Mouse (Mus musculus): ENCODE measurements at regions not wholly inside any gene's neighbourhood (a gene's known extent, or its start where the extent isn't known, plus 50 kb on each side); places are given as distances from the start of the nearest gene placed in this dataset.

DNA sequence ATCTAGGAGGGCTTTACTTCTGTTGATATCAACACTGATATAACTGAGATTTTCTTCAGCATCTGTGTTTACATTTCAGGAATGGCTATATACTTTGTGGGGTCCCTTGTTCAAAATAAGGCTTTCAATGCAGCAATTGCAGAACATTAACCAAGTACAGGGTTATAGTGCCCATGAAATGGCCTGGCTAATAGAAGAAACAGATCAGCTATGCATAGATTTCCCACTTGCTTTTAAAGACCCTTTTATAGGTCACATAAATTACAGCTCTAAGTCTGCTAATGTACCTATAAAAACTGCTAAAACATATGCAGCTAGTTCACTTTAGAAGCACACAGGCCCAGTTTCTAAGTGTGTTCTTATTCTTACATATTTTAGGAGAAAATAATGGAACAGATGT lies 472.1 kb downstream of the Nup35 start:
- Histone ChIP-seq H3K79me2 (ENCODE audit: control insufficient read depth, insufficient read depth, low read length) (no peaks in the 10 kb centered on the region), H3K4me3 (ENCODE audit: insufficient read depth, low read depth, low read length) (no peak overlapping the region), H3K27me3 (ENCODE audit: control insufficient read depth, insufficient read depth, low read length) (no peaks in the 10 kb centered on the region), H3K4me1 (ENCODE audit: control insufficient read depth, insufficient read depth, low read length) (no peaks in the 10 kb centered on the region), H3K27ac (replicated peaks; ENCODE audit: insufficient read depth, low read depth, low read length) (no peak overlapping the region), H3K36me3 (ENCODE audit: control insufficient read depth, insufficient read depth, low read length) (no peaks in the 10 kb centered on the region), H3K9ac (ENCODE audit: low read depth, low read length) (no peak overlapping the region)
- TF ChIP-seq CTCF (IDR thresholded peaks at IDR 0.05; ENCODE audit: low read depth, low read length), result no peak
- TF ChIP-seq POLR2A (IDR thresholded peaks at IDR 0.05; ENCODE audit: extremely low read depth, insufficient read depth, low read length), result no peak
- no peak for DNase-seq (ENCODE audit: extremely low read depth, low read depth, low spot score)

DNA sequence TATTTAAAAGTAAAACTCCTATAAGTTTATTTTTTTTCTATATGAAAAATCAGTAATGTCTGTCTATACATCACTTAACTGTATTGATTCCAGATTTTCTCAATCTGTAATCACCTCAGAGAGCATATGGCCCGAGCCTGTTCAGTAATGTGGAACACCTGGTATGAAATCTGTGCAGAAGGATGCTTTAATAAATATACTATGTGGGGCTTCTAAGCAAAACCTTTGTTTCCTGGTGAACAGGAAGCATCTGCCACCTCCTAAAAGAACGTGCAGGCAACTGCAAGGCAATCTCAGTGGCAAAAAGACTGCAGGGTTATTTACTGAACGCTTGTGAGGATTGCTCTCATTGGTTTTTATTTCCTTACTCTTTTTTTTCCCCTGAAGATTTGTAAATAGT lies 488.8 kb downstream of the Nup35 start:
- Histone ChIP-seq H3K4me3 (ENCODE audit: insufficient read depth, low read depth, low read length) (no peak overlapping the region), H3K9ac (ENCODE audit: low read depth, low read length) (no peak overlapping the region), H3K27me3 (ENCODE audit: control insufficient read depth, insufficient read depth, low read length) (no peaks in the 10 kb centered on the region), H3K27ac (replicated peaks; ENCODE audit: insufficient read depth, low read depth, low read length) (no peak overlapping the region), H3K4me1 (ENCODE audit: control insufficient read depth, insufficient read depth, low read length) (no peaks in the 10 kb centered on the region), H3K79me2 (ENCODE audit: control insufficient read depth, insufficient read depth, low read length) (no peaks in the 10 kb centered on the region), H3K36me3 (ENCODE audit: control insufficient read depth, insufficient read depth, low read length) (no peaks in the 10 kb centered on the region)
- no peak for DNase-seq (ENCODE audit: extremely low read depth, low read depth, low spot score)
- no peak for TF ChIP-seq POLR2A (IDR thresholded peaks at IDR 0.05; ENCODE audit: extremely low read depth, insufficient read depth, low read length)
- TF ChIP-seq CTCF (IDR thresholded peaks at IDR 0.05; ENCODE audit: low read depth, low read length), result no peak
- WGBS, result 41% methylated on average over 3 of the region's 3 CpGs

DNA sequence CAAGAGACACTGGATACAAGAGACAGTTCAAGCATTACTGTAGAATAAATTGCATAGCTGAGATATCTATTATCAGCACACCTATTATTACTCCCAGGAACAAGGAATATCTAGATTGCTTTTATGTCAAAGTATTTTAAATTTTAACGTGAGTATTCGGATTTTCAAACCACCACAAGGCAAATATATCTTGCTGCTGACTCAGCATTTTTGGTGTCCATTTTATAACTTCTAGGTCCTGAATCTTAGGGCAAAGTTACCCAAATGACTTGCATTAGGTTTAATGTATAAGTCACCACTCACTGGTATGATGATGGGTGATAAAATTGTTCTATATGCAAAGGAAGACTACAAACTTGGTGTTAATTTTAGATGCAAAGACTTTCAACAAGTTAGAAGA lies 501.7 kb downstream of the Nup35 start:
- H3K4me1 ChIP-seq (ENCODE audit: control insufficient read depth, insufficient read depth, low read length), result no peaks in the 10 kb centered on the region
- DNase-seq (ENCODE audit: extremely low read depth, low read depth, low spot score), result no peak

DNA sequence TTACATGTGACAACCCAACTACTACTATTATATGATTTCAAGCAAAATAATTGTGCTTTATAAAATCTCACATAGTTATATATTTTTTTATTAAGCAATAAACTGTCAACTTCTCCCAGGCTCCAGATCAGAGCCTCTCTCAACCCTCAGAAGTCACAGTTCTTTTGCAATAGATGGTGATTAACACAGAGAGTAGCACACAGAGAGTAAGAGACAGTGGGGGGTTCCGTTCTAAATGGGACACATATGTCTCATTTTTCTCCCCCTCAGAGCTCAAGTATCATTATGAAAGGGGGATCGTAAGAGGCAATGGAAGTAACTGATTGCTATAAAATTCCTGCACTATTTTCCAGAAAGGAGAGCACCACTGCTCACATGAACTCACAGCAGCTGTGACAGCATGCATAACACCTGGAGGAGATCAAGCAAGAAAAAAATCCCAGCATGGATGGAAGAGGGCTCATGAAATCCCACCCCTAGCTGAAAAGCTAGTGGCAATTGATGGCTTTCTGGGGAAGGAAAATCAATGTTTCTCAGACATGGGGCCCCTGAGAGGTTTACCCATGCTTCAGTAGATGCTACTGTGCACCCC lies 503.5 kb downstream of the Nup35 start:
- Histone ChIP-seq H3K36me3 (ENCODE audit: control insufficient read depth, insufficient read depth, low read length) (no peaks in the 10 kb centered on the region), H3K27ac (replicated peaks; ENCODE audit: insufficient read depth, low read depth, low read length) (no peak overlapping the region), H3K4me1 (ENCODE audit: control insufficient read depth, insufficient read depth, low read length) (no peaks in the 10 kb centered on the region), H3K9ac (ENCODE audit: low read depth, low read length) (no peak overlapping the region), H3K27me3 (ENCODE audit: control insufficient read depth, insufficient read depth, low read length) (no peaks in the 10 kb centered on the region), H3K4me3 (ENCODE audit: insufficient read depth, low read depth, low read length) (no peak overlapping the region), H3K79me2 (ENCODE audit: control insufficient read depth, insufficient read depth, low read length) (no peaks in the 10 kb centered on the region)
- TF ChIP-seq POLR2A (IDR thresholded peaks at IDR 0.05; ENCODE audit: extremely low read depth, insufficient read depth, low read length), result no peak
- no peak for TF ChIP-seq CTCF (IDR thresholded peaks at IDR 0.05; ENCODE audit: low read depth, low read length)
- 83% methylated on average over 2 of the region's 2 CpGs for WGBS
- no peak for DNase-seq (ENCODE audit: extremely low read depth, low read depth, low spot score)

More for the DNA sequence above, 501.7 kb downstream of the Nup35 start:
- TF ChIP-seq CTCF (IDR thresholded peaks at IDR 0.05; ENCODE audit: low read depth, low read length), result no peak
- no peak for TF ChIP-seq POLR2A (IDR thresholded peaks at IDR 0.05; ENCODE audit: extremely low read depth, insufficient read depth, low read length)
- Histone ChIP-seq H3K9ac (ENCODE audit: low read depth, low read length) (no peak overlapping the region), H3K27me3 (ENCODE audit: control insufficient read depth, insufficient read depth, low read length) (no peaks in the 10 kb centered on the region), H3K4me3 (ENCODE audit: insufficient read depth, low read depth, low read length) (no peak overlapping the region), H3K27ac (replicated peaks; ENCODE audit: insufficient read depth, low read depth, low read length) (no peak overlapping the region), H3K36me3 (ENCODE audit: control insufficient read depth, insufficient read depth, low read length) (no peaks in the 10 kb centered on the region), H3K79me2 (ENCODE audit: control insufficient read depth, insufficient read depth, low read length) (no peaks in the 10 kb centered on the region)
- WGBS, result 82% methylated on average over 2 of the region's 2 CpGs

DNA sequence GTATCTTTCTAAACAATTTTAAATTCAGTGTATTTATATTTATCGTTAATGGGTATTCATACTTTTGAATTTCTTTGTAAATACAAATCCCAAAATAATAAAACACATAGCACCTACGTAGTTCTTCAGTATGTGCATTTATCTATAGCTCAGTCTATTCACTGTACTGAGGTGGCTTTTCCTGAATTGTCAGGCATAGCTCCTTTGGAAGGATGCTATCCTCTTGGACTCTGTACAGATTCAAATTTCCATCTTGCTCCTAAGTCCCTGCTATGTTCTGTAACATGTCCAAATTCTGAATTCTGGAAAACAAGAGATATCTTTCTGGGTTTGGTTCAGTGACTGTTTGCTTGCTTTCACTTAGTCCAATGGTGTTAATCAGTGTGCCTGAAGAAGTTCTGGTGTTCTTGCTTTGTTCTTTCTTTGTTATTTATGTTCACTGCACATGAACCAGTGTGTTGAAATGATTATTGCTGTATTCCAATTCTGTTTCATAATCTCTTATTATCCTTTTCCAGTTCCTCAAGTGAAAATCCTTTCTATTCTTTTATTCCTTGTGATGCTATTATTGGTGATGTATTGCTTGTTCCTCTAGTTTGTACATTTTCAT lies 519.5 kb downstream of the Nup35 start:
- Histone ChIP-seq H3K4me1 (ENCODE audit: control insufficient read depth, insufficient read depth, low read length) (no peaks in the 10 kb centered on the region), H3K9ac (ENCODE audit: low read depth, low read length) (no peak overlapping the region), H3K79me2 (ENCODE audit: control insufficient read depth, insufficient read depth, low read length) (no peaks in the 10 kb centered on the region), H3K36me3 (ENCODE audit: control insufficient read depth, insufficient read depth, low read length) (no peaks in the 10 kb centered on the region), H3K27me3 (ENCODE audit: control insufficient read depth, insufficient read depth, low read length) (no peaks in the 10 kb centered on the region), H3K27ac (replicated peaks; ENCODE audit: insufficient read depth, low read depth, low read length) (no peak overlapping the region), H3K4me3 (ENCODE audit: insufficient read depth, low read depth, low read length) (no peak overlapping the region)
- WGBS, result 77% methylated on average over 2 of the region's 2 CpGs
- no peak for DNase-seq (ENCODE audit: extremely low read depth, low read depth, low spot score)
- no peak for TF ChIP-seq CTCF (IDR thresholded peaks at IDR 0.05; ENCODE audit: low read depth, low read length)
- no peak for TF ChIP-seq POLR2A (IDR thresholded peaks at IDR 0.05; ENCODE audit: extremely low read depth, insufficient read depth, low read length)

DNA sequence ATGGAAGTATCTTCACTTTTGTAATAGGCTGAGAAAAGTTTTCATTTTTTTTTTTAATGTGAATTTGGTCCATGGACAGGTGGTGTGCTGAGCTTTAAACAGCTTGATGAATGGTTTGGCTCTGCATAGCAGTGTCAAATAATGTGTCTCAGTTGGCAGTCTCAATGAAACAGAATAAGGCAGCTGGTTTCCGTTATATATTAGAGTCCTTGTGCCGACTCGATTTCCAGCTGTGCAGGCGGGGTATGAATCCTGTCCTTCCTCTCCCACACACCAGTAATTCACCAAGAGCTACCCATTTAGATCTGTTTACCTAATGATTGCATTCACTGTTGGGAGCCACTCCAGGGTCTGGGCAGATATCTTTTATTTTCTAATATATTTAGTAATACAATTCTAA lies 526.6 kb downstream of the Nup35 start:
- Histone ChIP-seq H3K4me1 (ENCODE audit: control insufficient read depth, insufficient read depth, low read length) (no peaks in the 10 kb centered on the region), H3K36me3 (ENCODE audit: control insufficient read depth, insufficient read depth, low read length) (no peaks in the 10 kb centered on the region), H3K9ac (ENCODE audit: low read depth, low read length) (no peak overlapping the region), H3K4me3 (ENCODE audit: insufficient read depth, low read depth, low read length) (no peak overlapping the region), H3K27me3 (ENCODE audit: control insufficient read depth, insufficient read depth, low read length) (no peaks in the 10 kb centered on the region), H3K79me2 (ENCODE audit: control insufficient read depth, insufficient read depth, low read length) (no peaks in the 10 kb centered on the region), H3K27ac (replicated peaks; ENCODE audit: insufficient read depth, low read depth, low read length) (no peak overlapping the region)
- TF ChIP-seq POLR2A (IDR thresholded peaks at IDR 0.05; ENCODE audit: extremely low read depth, insufficient read depth, low read length) (no peak), CTCF (IDR thresholded peaks at IDR 0.05; ENCODE audit: low read depth, low read length) (no peak)
- WGBS, result 65% methylated on average over 4 of the region's 4 CpGs
- DNase-seq (ENCODE audit: extremely low read depth, low read depth, low spot score), result no peak

Measured in liver, adult 2 months (tissue).